Mouse (Mus musculus) gastrocnemius, adult 2 months (tissue): ENCODE measurements around the gene Kcnc2. TPM values are rescaled to one million over a fixed set of nuclear protein-coding genes. Genes with fewer than 3 reads are reported as not detected.
A peak's percentile ranks its signal among the peaks of the same experiment; 100 is the strongest.
"Not testable (repeated sequence)": the region's sequence is repeated elsewhere in the genome, so short reads cannot be mapped to it uniquely, and the experiment has no call there.

Experiments
- DNase-seq: peaks from one replicate; pipeline ENCODE4 v3.0.0; 2022
- H3K27ac ChIP-seq: fragments of 200-600 bp; 2 replicates; pipeline ENCODE4 v1.8.1; 2022; ENCODE audit warnings: mild to moderate bottlenecking
- H3K4me3 ChIP-seq: fragments of 200-600 bp; 2 replicates; pipeline ENCODE4 v1.8.1; 2022; ENCODE audit warnings: mild to moderate bottlenecking, moderate library complexity
- CTCF ChIP-seq: fragments of 200-600 bp; IDR thresholded peaks from 2 replicates; pipeline ENCODE4 v1.8.1; 2022; ENCODE audit warnings: antibody characterized with exemption, mild to moderate bottlenecking, moderate library complexity
- intact Hi-C: fragments of 180-260 bp; cut with DNase I; formaldehyde crosslinking; loops from one replicate; pipeline ENCODE4 v1.15.1; 2025
- long read RNA-seq, 2 experiments: library from polyadenylated mRNA; stranded (forward); transcript quantifications; one replicate each; pipeline ENCODE4 v2.0.0; 2021
- total RNA-seq, 2 experiments: library from RNA; stranded (reverse); gene quantifications; 2 replicates each; pipeline ENCODE4 v1.2.3; 2021

The Kcnc2 gene
- total RNA-seq, result under 1 TPM; 0.13 to 0.28 TPM
- long read RNA-seq, experiment 1, result 0 reads
- long read RNA-seq, experiment 2, result 0 reads

- no peak for DNase-seq
- no peak for TF ChIP-seq CTCF
- Histone ChIP-seq H3K4me3 (peak within 1 kb of the TSS; percentile 66), H3K27ac (peak within 1 kb of the TSS; percentile 20; the same call in 1 of the 2 replicates)
- intact Hi-C loops, result no loop called here
Observed at GRCm38 (mm10) chr10:112270887-112271802, at the start of gene Kcnc2. Gene Kcnc2 (plus strand): TSS chr10:112271121.

- DNase-seq, result no peak
- H3K27ac ChIP-seq, result no peak overlapping the region
- intact Hi-C loops, result no loop called here
- TF ChIP-seq CTCF, result no peak
- no peak overlapping the region for H3K4me3 ChIP-seq
Observed at GRCm38 (mm10) chr10:112227073-112227472, 43.8 kb upstream of the Kcnc2 start.

- intact Hi-C loops, H3K4me3 ChIP-seq, DNase-seq, H3K27ac ChIP-seq: not testable (repeated sequence)
Observed at GRCm38 (mm10) chr10:112229091-112229843, 41.7 kb upstream of the Kcnc2 start.

GRCm38 (mm10) chr10:112232733-112233132 lies 38.2 kb upstream of the Kcnc2 start:
- intact Hi-C loops, DNase-seq, H3K27ac ChIP-seq, H3K4me3 ChIP-seq: not testable (repeated sequence)

GRCm38 (mm10) chr10:112235396-112235940 lies 35.5 kb upstream of the Kcnc2 start:
- DNase-seq, H3K4me3 ChIP-seq, H3K27ac ChIP-seq, intact Hi-C loops: not testable (repeated sequence)

GRCm38 (mm10) chr10:112248273-112248672 lies 22.6 kb upstream of the Kcnc2 start:
- H3K27ac ChIP-seq, result no peak overlapping the region
- intact Hi-C loops, result no loop called here
- DNase-seq, result no peak
- no peak for TF ChIP-seq CTCF
- H3K4me3 ChIP-seq, result no peak overlapping the region

GRCm38 (mm10) chr10:112263467-112263866 lies 7.5 kb upstream of the Kcnc2 start:
- Histone ChIP-seq H3K4me3 (no peak overlapping the region), H3K27ac (no peak overlapping the region)
- DNase-seq, result no peak
- no peak for TF ChIP-seq CTCF
- intact Hi-C loops, result no loop called here

- Histone ChIP-seq H3K27ac (no peak overlapping the region), H3K4me3 (peak overlapping the region; percentile 66; the same call in 1 of the 2 replicates)
- TF ChIP-seq CTCF, result no peak
- intact Hi-C loops, result no loop called here
- no peak for DNase-seq
Observed at GRCm38 (mm10) chr10:112269481-112269880, 1.4 kb upstream of the Kcnc2 start.

- peak overlapping the region; percentile 20; the same call in 1 of the 2 replicates for H3K27ac ChIP-seq
- intact Hi-C loops, result no loop called here
Observed at GRCm38 (mm10) chr10:112269939-112270781, 761 bp upstream of the Kcnc2 start.

GRCm38 (mm10) chr10:112271803-112272165 lies 863 bp downstream of the Kcnc2 start:
- Histone ChIP-seq H3K27ac (no peak overlapping the region), H3K4me3 (peak overlapping the region; percentile 66)
- no peak for TF ChIP-seq CTCF
- intact Hi-C loops, result no loop called here
- peak; percentile 17 for DNase-seq

More at GRCm38 (mm10) chr10:112269939-112270781, 761 bp upstream of the Kcnc2 start:
- peak overlapping the region; percentile 66 for H3K4me3 ChIP-seq
- no peak for TF ChIP-seq CTCF
- peak; percentile 27 for DNase-seq

- Histone ChIP-seq H3K27ac (no peak overlapping the region), H3K4me3 (peak overlapping the region; percentile 66)
- no peak for DNase-seq
- intact Hi-C loops, result no loop called here
- TF ChIP-seq CTCF, result no peak
Observed at GRCm38 (mm10) chr10:112272171-112272570, 1.2 kb downstream of the Kcnc2 start.

GRCm38 (mm10) chr10:112277996-112278395 lies 7.1 kb downstream of the Kcnc2 start:
- H3K4me3 ChIP-seq, result no peak overlapping the region
- no peak for TF ChIP-seq CTCF
- no peak overlapping the region for H3K27ac ChIP-seq
- DNase-seq, result no peak
- intact Hi-C loops, result no loop called here
